ENCODE assay signal across 29 mouse cellular contexts in genomic region chr11:62816591-62816990, GRCm38 (mm10). TPM values are rescaled to one million over a fixed set of nuclear protein-coding genes. Genes with fewer than 3 reads are reported as not detected.
DNase-seq lines count a peak whose midpoint lies in the region; ATAC-seq and TF ChIP-seq lines count a peak whose summit lies in the region.
"Had no signal": no experiment of that assay in that cellular context is flagged by ENCODE, and none has a peak within 500 bp of the region (broad histone marks: within the 10 kb centered on the region; RNA-seq: fewer than 3 reads in every experiment).

No protein-coding gene starts in this region.

- WGBS in embryonic facial prominence, embryonic 14.5 days: 45% methylated on average over 6 of the region's 6 CpGs
- WGBS in embryonic facial prominence, embryonic 10.5 days: 84% methylated on average over 6 of the region's 6 CpGs
- WGBS in lung, embryonic 14.5 days: 33% methylated on average over 6 of the region's 6 CpGs

- H3K9ac ChIP-seq in embryonic facial prominence, embryonic 14.5 days (ENCODE audit: low read depth, low read length): no peak overlapping the region
- H3K9ac ChIP-seq in lung, embryonic 14.5 days: no peak overlapping the region
- H3K9ac ChIP-seq in MEL (ENCODE audit: control insufficient read depth, low read depth, low read length, poor library complexity, severe bottlenecking): no peak overlapping the region
- H3K9ac ChIP-seq: embryonic facial prominence, embryonic 15.5 days; forebrain, postnatal 0 days; heart, embryonic 15.5 days; hindbrain, embryonic 15.5 days; intestine, embryonic 15.5 days had no signal

- peak; percentile 39 for DNase-seq in embryonic facial prominence, embryonic 14.5 days (ENCODE audit: low spot score)
- DNase-seq in embryonic facial prominence, embryonic 10.5 days (ENCODE audit: low spot score): no peak
- peak; percentile 67 for DNase-seq in lung, embryonic 14.5 days
- no peak for DNase-seq in lung, adult 18-20 months
- DNase-seq in MEL (ENCODE audit: low read depth, low spot score): peak; percentile 47
- DNase-seq in brain, embryonic 14.5 days (ENCODE audit: low read depth): peak; percentile 4
- no peak for DNase-seq in kidney, postnatal 36 days
- no peak for DNase-seq in spleen, adult 18-20 months
- DNase-seq: adrenal gland, adult 2 months; adrenal gland, postnatal 14 days; cerebellum, adult 11-12 months; cerebellum, adult 8-10 months; cerebellum, postnatal 10 days; cerebellum, postnatal 36 days; embryo, embryonic 11 days; forebrain, postnatal 0 days; gastrocnemius, adult 2 months; gastrocnemius, postnatal 14 days; heart, adult 11 months; heart, postnatal 10 days; heart, postnatal 4 days had no signal

- TF ChIP-seq EP300 in MEL (IDR thresholded peaks at IDR 0.05; ENCODE audit: low read depth in 1 of 2, low read length in 2 of 2): no peak; a peak in 1 of 4 replicates

- no peak for TF ChIP-seq RAD21 in MEL (IDR thresholded peaks at IDR 0.05; ENCODE audit: low read depth, low read length)

- no peaks in the 10 kb centered on the region for H3K36me3 ChIP-seq in embryonic facial prominence, embryonic 14.5 days (ENCODE audit: control insufficient read depth, insufficient read depth, low read length)
- no peaks in the 10 kb centered on the region for H3K36me3 ChIP-seq in embryonic facial prominence, embryonic 10.5 days (replicated peaks)
- no peaks in the 10 kb centered on the region for H3K36me3 ChIP-seq in lung, embryonic 14.5 days (ENCODE audit: insufficient read depth)
- peaks cover 0 to 20% of the 10 kb centered on the region in 2 experiments; a peak in 2 of 4 replicates for H3K36me3 ChIP-seq in MEL (ENCODE audit: control insufficient read depth in 1 of 2, insufficient read depth in 2 of 2, low read length in 2 of 2)
- H3K36me3 ChIP-seq: embryonic facial prominence, embryonic 15.5 days; heart, embryonic 15.5 days; hindbrain, embryonic 15.5 days; intestine, embryonic 15.5 days had no signal

- no peak overlapping the region for H3K4me3 ChIP-seq in embryonic facial prominence, embryonic 14.5 days (ENCODE audit: low read depth, low read length)
- H3K4me3 ChIP-seq in embryonic facial prominence, embryonic 10.5 days: no peak overlapping the region
- no peak overlapping the region for H3K4me3 ChIP-seq in lung, embryonic 14.5 days (ENCODE audit: low read depth, low read length)
- no peak overlapping the region for H3K4me3 ChIP-seq in MEL (ENCODE audit: control insufficient read depth in 1 of 2, insufficient read depth in 1 of 2, low read depth in 2 of 2, low read length in 2 of 2)
- H3K4me3 ChIP-seq: embryonic facial prominence, embryonic 15.5 days; gastrocnemius, adult 2 months; heart, embryonic 15.5 days; hindbrain, embryonic 15.5 days; intestine, embryonic 15.5 days had no signal

- H3K27ac ChIP-seq in embryonic facial prominence, embryonic 14.5 days (replicated peaks; ENCODE audit: low read depth, low read length): no peak overlapping the region
- H3K27ac ChIP-seq in embryonic facial prominence, embryonic 10.5 days (replicated peaks): no peak overlapping the region
- H3K27ac ChIP-seq in lung, embryonic 14.5 days (ENCODE audit: low read depth): no peak overlapping the region
- H3K27ac ChIP-seq in MEL (ENCODE audit: control insufficient read depth, low read depth, low read length): no peak overlapping the region
- H3K27ac ChIP-seq: embryonic facial prominence, embryonic 15.5 days; gastrocnemius, adult 2 months; heart, embryonic 15.5 days; hindbrain, embryonic 15.5 days; intestine, embryonic 15.5 days had no signal

- H3K4me1 ChIP-seq in embryonic facial prominence, embryonic 14.5 days (ENCODE audit: control insufficient read depth, insufficient read depth, low read length): peaks cover 14% of the 10 kb centered on the region; the same call in 1 of the 2 replicates
- H3K4me1 ChIP-seq in embryonic facial prominence, embryonic 10.5 days: peaks cover 23% of the 10 kb centered on the region
- peaks cover 21% of the 10 kb centered on the region; the same call in 1 of the 2 replicates for H3K4me1 ChIP-seq in lung, embryonic 14.5 days (ENCODE audit: insufficient read depth)
- H3K4me1 ChIP-seq in MEL (ENCODE audit: control insufficient read depth in 1 of 2, insufficient read depth in 2 of 2, low read length in 2 of 2): peaks cover 15 to 36% of the 10 kb centered on the region in 2 experiments

- no peaks in the 10 kb centered on the region for H3K27me3 ChIP-seq in embryonic facial prominence, embryonic 14.5 days (replicated peaks; ENCODE audit: control insufficient read depth, insufficient read depth, low read length)
- H3K27me3 ChIP-seq in embryonic facial prominence, embryonic 10.5 days (replicated peaks; ENCODE audit: low read depth, poor library complexity, severe bottlenecking): 0 out of 2 replicates have a peak, but pooled peaks cover 18% of the 10 kb centered on the region
- no peaks in the 10 kb centered on the region for H3K27me3 ChIP-seq in lung, embryonic 14.5 days (ENCODE audit: insufficient read depth, low read length)
- no peaks in the 10 kb centered on the region for H3K27me3 ChIP-seq in MEL (ENCODE audit: control insufficient read depth in 1 of 2, insufficient read depth in 2 of 2, low read length in 2 of 2)
- H3K27me3 ChIP-seq: embryonic facial prominence, embryonic 15.5 days; heart, embryonic 15.5 days; hindbrain, embryonic 15.5 days; intestine, embryonic 15.5 days had no signal

- TF ChIP-seq POLR2A in MEL (IDR thresholded peaks at IDR 0.05; ENCODE audit: control insufficient read depth in 1 of 2, insufficient read depth in 1 of 2, low read depth in 1 of 2, low read length in 2 of 2, poor library complexity in 1 of 2): no peak
- no peak for TF ChIP-seq POLR2A in brain, embryonic 14.5 days (IDR thresholded peaks at IDR 0.05; ENCODE audit: borderline replicate concordance, extremely low read depth, insufficient read depth, insufficient read length, poor library complexity, severe bottlenecking)

- H3K79me2 ChIP-seq in MEL (ENCODE audit: control insufficient read depth, insufficient read depth, low read length, poor library complexity): no peaks in the 10 kb centered on the region

- no peak overlapping the region for H3K4me2 ChIP-seq in embryonic facial prominence, embryonic 14.5 days (ENCODE audit: low read depth, low read length)
- no peak overlapping the region for H3K4me2 ChIP-seq in lung, embryonic 14.5 days
- H3K4me2 ChIP-seq: embryonic facial prominence, embryonic 15.5 days; heart, embryonic 11.5 days; heart, embryonic 15.5 days; hindbrain, embryonic 15.5 days; intestine, embryonic 15.5 days had no signal

- ATAC-seq in embryonic facial prominence, embryonic 14.5 days (ENCODE audit: low read depth): no peak
- no peak for ATAC-seq in lung, embryonic 14.5 days (ENCODE audit: insufficient read depth)
- ATAC-seq: CD4-positive, CD25-positive, alpha-beta regulatory T cell, adult 4 months; forebrain, embryonic 14.5 days; forebrain, postnatal 0 days; intestine, embryonic 15.5 days had no signal

- no peak for TF ChIP-seq CTCF in lung, embryonic 14.5 days (IDR thresholded peaks at IDR 0.05; ENCODE audit: low read depth)
- no peak for TF ChIP-seq CTCF in MEL (IDR thresholded peaks at IDR 0.05 in 2 of 3, conservative IDR thresholded peaks at IDR 0.05 in 1 of 3; ENCODE audit: control insufficient read depth in 1 of 3, insufficient read depth in 1 of 3, low read depth in 2 of 3, low read length in 3 of 3, poor library complexity in 1 of 3, severe bottlenecking in 1 of 3)
- TF ChIP-seq CTCF in brain, embryonic 14.5 days (IDR thresholded peaks at IDR 0.05; ENCODE audit: borderline replicate concordance, extremely low read depth, insufficient read depth, insufficient read length): no peak

- H3K9me3 ChIP-seq in embryonic facial prominence, embryonic 14.5 days (ENCODE audit: control insufficient read depth, low read length): no peaks in the 10 kb centered on the region
- H3K9me3 ChIP-seq in embryonic facial prominence, embryonic 10.5 days: no peaks in the 10 kb centered on the region
- no peaks in the 10 kb centered on the region for H3K9me3 ChIP-seq in lung, embryonic 14.5 days (ENCODE audit: low read depth, low read length)
- H3K9me3 ChIP-seq in MEL (replicated peaks; ENCODE audit: insufficient read depth, low read length): no peaks in the 10 kb centered on the region
- H3K9me3 ChIP-seq: embryonic facial prominence, embryonic 15.5 days; heart, embryonic 15.5 days; hindbrain, embryonic 15.5 days; intestine, embryonic 15.5 days had no signal

TF ChIP-seq in MEL, 35 proteins besides CTCF, POLR2A, EP300 and RAD21:
- TF ChIP-seq MYC (IDR thresholded peaks at IDR 0.05; ENCODE audit: low read depth, low read length): no peak
- TF ChIP-seq TAL1 (IDR thresholded peaks at IDR 0.05; ENCODE audit: low read length): no peak
- 0 out of 2 replicates have a peak, but pooled peaks have one; percentile 53 for TF ChIP-seq ETS1 (IDR thresholded peaks at IDR 0.05; ENCODE audit: low read depth, low read length)

RNA-seq across cellular contexts. Expression of gene Trim16, which starts 3.4 kb away (rescaled TPM):
- polyA plus RNA-seq in embryonic facial prominence, embryonic 14.5 days (2014; fragmentation: Nextera tagmentation; extraction: Ambion mirVana): 14.3 and 16.5 TPM in 2 replicates
- polyA plus RNA-seq in embryonic facial prominence, embryonic 10.5 days (2016; fragmentation: Nextera tagmentation; extraction: Ambion mirVana): 2.9 and 3.7 TPM in 2 replicates
- 18.0 and 20.4 TPM in 2 replicates for polyA plus RNA-seq in lung, embryonic 14.5 days (2014; fragmentation: Nextera tagmentation; extraction: Ambion mirVana)
- 3.1 and 5.9 TPM in 2 replicates for total RNA-seq in MEL (2012; rRNA removed)
- 1 to 10 TPM in 1 of 2 experiments, not detected in 1; 5.5 TPM for polyA plus RNA-seq in MEL (2012; ENCODE audit: insufficient read depth in 1 of 2, insufficient read length in 2 of 2, low read depth in 1 of 2, low replicate concordance in 2 of 2, missing spikeins in 1 of 2)
- 4.1 and 5.7 TPM in 2 replicates for polyA plus RNA-seq in brain, embryonic 14.5 days (2012; rRNA removed)

RNA-seq across cellular contexts. Expression of gene Zfp286, which starts 27.3 kb away (rescaled TPM):
- 17.8 and 26.7 TPM in 2 replicates for polyA plus RNA-seq in embryonic facial prominence, embryonic 14.5 days (2014; fragmentation: Nextera tagmentation; extraction: Ambion mirVana)
- 25.6 and 28.5 TPM in 2 replicates for polyA plus RNA-seq in embryonic facial prominence, embryonic 10.5 days (2016; fragmentation: Nextera tagmentation; extraction: Ambion mirVana)
- 17.3 and 21.3 TPM in 2 replicates for polyA plus RNA-seq in lung, embryonic 14.5 days (2014; fragmentation: Nextera tagmentation; extraction: Ambion mirVana)
- total RNA-seq in MEL (2012; rRNA removed): not detected in 2 replicates
- polyA plus RNA-seq in MEL (2012; ENCODE audit: insufficient read depth in 1 of 2, insufficient read length in 2 of 2, low read depth in 1 of 2, low replicate concordance in 2 of 2, missing spikeins in 1 of 2): not detected
- polyA plus RNA-seq in brain, embryonic 14.5 days (2012; rRNA removed): 19.8 and 21.0 TPM in 2 replicates
- polyA plus RNA-seq: C2C12 had no signal

RNA-seq across cellular contexts. Expression of gene Fbxw10, which starts 30.3 kb away (rescaled TPM):
- polyA plus RNA-seq in embryonic facial prominence, embryonic 14.5 days (2014; fragmentation: Nextera tagmentation; extraction: Ambion mirVana): 0.60 and 0.62 TPM in 2 replicates
- 0.40 and 0.81 TPM in 2 replicates for polyA plus RNA-seq in embryonic facial prominence, embryonic 10.5 days (2016; fragmentation: Nextera tagmentation; extraction: Ambion mirVana)
- polyA plus RNA-seq in lung, embryonic 14.5 days (2014; fragmentation: Nextera tagmentation; extraction: Ambion mirVana): 0.24 and 0.30 TPM in 2 replicates
- not detected in 2 replicates for total RNA-seq in MEL (2012; rRNA removed)
- polyA plus RNA-seq in MEL (2012; ENCODE audit: insufficient read depth in 1 of 2, insufficient read length in 2 of 2, low read depth in 1 of 2, low replicate concordance in 2 of 2, missing spikeins in 1 of 2): not detected
- 0.20 and 0.45 TPM in 2 replicates for polyA plus RNA-seq in brain, embryonic 14.5 days (2012; rRNA removed)
- polyA plus RNA-seq: adrenal gland, adult 2 months had no signal

Comparison
In these comparisons a context has a peak if more than half of its experiments do, and no peak if none do; other contexts are left out.
1. DNase-seq: peak in embryonic facial prominence, embryonic 14.5 days (single experiment), lung, embryonic 14.5 days (single experiment), MEL (single experiment) and brain, embryonic 14.5 days (single experiment); none in embryonic facial prominence, embryonic 10.5 days (single experiment), lung, adult 18-20 months (0 of 2), kidney, postnatal 36 days (0 of 2) and spleen, adult 18-20 months (0 of 2).
2. RNA of gene Zfp286, which starts 27.3 kb away (polyA plus RNA-seq): 25.6 to 28.5 TPM in embryonic facial prominence, embryonic 10.5 days, 19.8 to 21.0 TPM in brain, embryonic 14.5 days, 17.8 to 26.7 TPM in embryonic facial prominence, embryonic 14.5 days and 17.3 to 21.3 TPM in lung, embryonic 14.5 days; not detected in MEL; every median in the first group is over 10 times any median in the second.